Mouse (Mus musculus): ENCODE measurements around the gene Qdpr. TPM values are rescaled to one million over a fixed set of nuclear protein-coding genes. Genes with fewer than 3 reads are reported as not detected.

The Qdpr gene
- polyA plus RNA-seq, 1 experiment from 2014 or later: 88.0 TPM

GRCm38 (mm10) chr5:45419841-45420638, 30.0 kb downstream of the Qdpr start:
- WGBS: 71% methylated on average over 10 of the region's 10 CpGs
- H3K4me3 ChIP-seq (ENCODE audit: control insufficient read depth in 1 of 2, insufficient read depth in 1 of 2, low read depth in 1 of 2, low read length in 2 of 2): no peak overlapping the region
- no peak overlapping the region for H3K27ac ChIP-seq (replicated peaks in 1 of 2; ENCODE audit: control insufficient read depth in 1 of 2, insufficient read depth in 1 of 2, low read depth in 2 of 2, low read length in 2 of 2)
- H3K4me2 ChIP-seq (ENCODE audit: low read length): no peak overlapping the region
- H3K36me3 ChIP-seq (ENCODE audit: control insufficient read depth, insufficient read depth, low read length): no peaks in the 10 kb centered on the region
- H3K9ac ChIP-seq (ENCODE audit: low read length): no peak overlapping the region
- H3K27me3 ChIP-seq (ENCODE audit: control insufficient read depth, insufficient read depth, low read length): no peaks in the 10 kb centered on the region
- H3K9me3 ChIP-seq (ENCODE audit: control insufficient read depth, low read length): no peaks in the 10 kb centered on the region
- no peak; the same call in 1 of the 2 replicates for ATAC-seq (ENCODE audit: insufficient number of reproducible peaks, insufficient read depth, low FRiP score, low read depth)
- H3K4me1 ChIP-seq (ENCODE audit: control insufficient read depth in 2 of 2, insufficient read depth in 2 of 2, low read length in 2 of 2): no peaks in the 10 kb centered on the region

- Histone ChIP-seq H3K9me3 (ENCODE audit: control insufficient read depth, low read length) (no peaks in the 10 kb centered on the region), H3K27ac (replicated peaks in 1 of 2; ENCODE audit: control insufficient read depth in 1 of 2, insufficient read depth in 1 of 2, low read depth in 2 of 2, low read length in 2 of 2) (no peak overlapping the region), H3K4me1 (ENCODE audit: control insufficient read depth in 2 of 2, insufficient read depth in 2 of 2, low read length in 2 of 2) (no peaks in the 10 kb centered on the region), H3K9ac (ENCODE audit: low read length) (no peak overlapping the region), H3K27me3 (ENCODE audit: control insufficient read depth, insufficient read depth, low read length) (no peaks in the 10 kb centered on the region), H3K4me2 (ENCODE audit: low read length) (no peak overlapping the region), H3K4me3 (ENCODE audit: control insufficient read depth in 1 of 2, insufficient read depth in 1 of 2, low read depth in 1 of 2, low read length in 2 of 2) (no peak overlapping the region), H3K36me3 (ENCODE audit: control insufficient read depth, insufficient read depth, low read length) (no peaks in the 10 kb centered on the region)
- WGBS: 49% methylated on average over 3 of the region's 3 CpGs
- ATAC-seq (ENCODE audit: insufficient number of reproducible peaks, insufficient read depth, low FRiP score, low read depth): no peak
Measured at GRCm38 (mm10) chr5:45417859-45418443, 32.1 kb downstream of the Qdpr start.

GRCm38 (mm10) chr5:45416478-45416877, 33.6 kb downstream of the Qdpr start:
- 71% methylated on average over 3 of the region's 3 CpGs for WGBS
- Histone ChIP-seq H3K4me2 (ENCODE audit: low read length) (no peak overlapping the region), H3K9me3 (ENCODE audit: control insufficient read depth, low read length) (no peaks in the 10 kb centered on the region), H3K27me3 (ENCODE audit: control insufficient read depth, insufficient read depth, low read length) (no peaks in the 10 kb centered on the region), H3K36me3 (ENCODE audit: control insufficient read depth, insufficient read depth, low read length) (no peaks in the 10 kb centered on the region), H3K4me1 (ENCODE audit: control insufficient read depth in 2 of 2, insufficient read depth in 2 of 2, low read length in 2 of 2) (no peaks in the 10 kb centered on the region), H3K27ac (replicated peaks in 1 of 2; ENCODE audit: control insufficient read depth in 1 of 2, insufficient read depth in 1 of 2, low read depth in 2 of 2, low read length in 2 of 2) (no peak overlapping the region), H3K4me3 (ENCODE audit: control insufficient read depth in 1 of 2, insufficient read depth in 1 of 2, low read depth in 1 of 2, low read length in 2 of 2) (no peak overlapping the region), H3K9ac (ENCODE audit: low read length) (no peak overlapping the region)
- no peak for ATAC-seq (ENCODE audit: insufficient number of reproducible peaks, insufficient read depth, low FRiP score, low read depth)

- WGBS: 63% methylated on average over 2 of the region's 2 CpGs
- no peaks in the 10 kb centered on the region for H3K36me3 ChIP-seq (ENCODE audit: control insufficient read depth, insufficient read depth, low read length)
- no peaks in the 10 kb centered on the region for H3K4me1 ChIP-seq (ENCODE audit: control insufficient read depth in 2 of 2, insufficient read depth in 2 of 2, low read length in 2 of 2)
- no peaks in the 10 kb centered on the region for H3K27me3 ChIP-seq (ENCODE audit: control insufficient read depth, insufficient read depth, low read length)
- no peak overlapping the region for H3K9ac ChIP-seq (ENCODE audit: low read length)
- no peak overlapping the region for H3K27ac ChIP-seq (replicated peaks in 1 of 2; ENCODE audit: control insufficient read depth in 1 of 2, insufficient read depth in 1 of 2, low read depth in 2 of 2, low read length in 2 of 2)
- H3K4me2 ChIP-seq (ENCODE audit: low read length): no peak overlapping the region
- no peak overlapping the region for H3K4me3 ChIP-seq (ENCODE audit: control insufficient read depth in 1 of 2, insufficient read depth in 1 of 2, low read depth in 1 of 2, low read length in 2 of 2)
- H3K9me3 ChIP-seq (ENCODE audit: control insufficient read depth, low read length): no peaks in the 10 kb centered on the region
- no peak for ATAC-seq (ENCODE audit: insufficient number of reproducible peaks, insufficient read depth, low FRiP score, low read depth)
Measured at GRCm38 (mm10) chr5:45406129-45406528, 43.9 kb downstream of the Qdpr start.

- no peaks in the 10 kb centered on the region for H3K4me1 ChIP-seq (ENCODE audit: control insufficient read depth in 2 of 2, insufficient read depth in 2 of 2, low read length in 2 of 2)
- no peaks in the 10 kb centered on the region for H3K9me3 ChIP-seq (ENCODE audit: control insufficient read depth, low read length)
- H3K9ac ChIP-seq (ENCODE audit: low read length): no peak overlapping the region
- no peaks in the 10 kb centered on the region for H3K36me3 ChIP-seq (ENCODE audit: control insufficient read depth, insufficient read depth, low read length)
- H3K27me3 ChIP-seq (ENCODE audit: control insufficient read depth, insufficient read depth, low read length): no peaks in the 10 kb centered on the region
- no peak for ATAC-seq (ENCODE audit: insufficient number of reproducible peaks, insufficient read depth, low FRiP score, low read depth)
- no peak overlapping the region for H3K4me3 ChIP-seq (ENCODE audit: control insufficient read depth in 1 of 2, insufficient read depth in 1 of 2, low read depth in 1 of 2, low read length in 2 of 2)
- no peak overlapping the region for H3K4me2 ChIP-seq (ENCODE audit: low read length)
- no peak overlapping the region for H3K27ac ChIP-seq (replicated peaks in 1 of 2; ENCODE audit: control insufficient read depth in 1 of 2, insufficient read depth in 1 of 2, low read depth in 2 of 2, low read length in 2 of 2)
- 21% methylated on average over 11 of the region's 11 CpGs for WGBS
Measured at GRCm38 (mm10) chr5:45402632-45403031, 47.4 kb downstream of the Qdpr start.

GRCm38 (mm10) chr5:45384034-45384812, 65.8 kb downstream of the Qdpr start:
- Histone ChIP-seq H3K4me1 (ENCODE audit: control insufficient read depth in 2 of 2, insufficient read depth in 2 of 2, low read length in 2 of 2) (no peaks in the 10 kb centered on the region), H3K9ac (ENCODE audit: low read length) (no peak overlapping the region), H3K27ac (replicated peaks in 1 of 2; ENCODE audit: control insufficient read depth in 1 of 2, insufficient read depth in 1 of 2, low read depth in 2 of 2, low read length in 2 of 2) (no peak overlapping the region), H3K4me3 (ENCODE audit: control insufficient read depth in 1 of 2, insufficient read depth in 1 of 2, low read depth in 1 of 2, low read length in 2 of 2) (no peak overlapping the region), H3K27me3 (ENCODE audit: control insufficient read depth, insufficient read depth, low read length) (no peaks in the 10 kb centered on the region), H3K36me3 (ENCODE audit: control insufficient read depth, insufficient read depth, low read length) (no peaks in the 10 kb centered on the region), H3K9me3 (ENCODE audit: control insufficient read depth, low read length) (no peaks in the 10 kb centered on the region), H3K4me2 (ENCODE audit: low read length) (no peak overlapping the region)
- WGBS: 68% methylated on average over 2 of the region's 2 CpGs
- no peak for ATAC-seq (ENCODE audit: insufficient number of reproducible peaks, insufficient read depth, low FRiP score, low read depth)
